Mouse (Mus musculus): Measurements from ENCODE around the gene Rab3b. TPM values are rescaled to one million over a fixed set of nuclear protein-coding genes. Genes with fewer than 3 reads are reported as not detected.

Gene Rab3b
- polyA plus RNA-seq, 1 experiment = 107 TPM

- TF ChIP-seq CTCF (IDR thresholded peaks at IDR 0.05; ENCODE audit: extremely low read depth, insufficient read depth, low read length) (no peak), POLR2A (IDR thresholded peaks at IDR 0.05; ENCODE audit: extremely low read depth, insufficient read depth, low read length) (no peak)
- Histone ChIP-seq H3K27ac (ENCODE audit: insufficient read depth, low read length) (no peak overlapping the region), H3K4me3 (ENCODE audit: insufficient read depth, low read length) (no peak overlapping the region), H3K4me1 (ENCODE audit: control insufficient read depth, insufficient read depth, low read length) (no peaks in the 10 kb centered on the region)
Measured at GRCm38 (mm10) chr4:108883815-108884214, 5.0 kb downstream of the Rab3b start.

- TF ChIP-seq POLR2A (IDR thresholded peaks at IDR 0.05; ENCODE audit: extremely low read depth, insufficient read depth, low read length) = no peak
- no peak for TF ChIP-seq CTCF (IDR thresholded peaks at IDR 0.05; ENCODE audit: extremely low read depth, insufficient read depth, low read length)
- no peak overlapping the region for H3K4me3 ChIP-seq (ENCODE audit: insufficient read depth, low read length)
- no peaks in the 10 kb centered on the region for H3K4me1 ChIP-seq (ENCODE audit: control insufficient read depth, insufficient read depth, low read length)
- H3K27ac ChIP-seq (ENCODE audit: insufficient read depth, low read length) = no peak overlapping the region
Measured at GRCm38 (mm10) chr4:108887456-108887855, 8.6 kb downstream of the Rab3b start.

- no peak overlapping the region for H3K4me3 ChIP-seq (ENCODE audit: insufficient read depth, low read length)
- no peaks in the 10 kb centered on the region for H3K4me1 ChIP-seq (ENCODE audit: control insufficient read depth, insufficient read depth, low read length)
- TF ChIP-seq POLR2A (IDR thresholded peaks at IDR 0.05; ENCODE audit: extremely low read depth, insufficient read depth, low read length) (no peak), CTCF (IDR thresholded peaks at IDR 0.05; ENCODE audit: extremely low read depth, insufficient read depth, low read length) (no peak)
- H3K27ac ChIP-seq (ENCODE audit: insufficient read depth, low read length) = no peak overlapping the region
Measured at GRCm38 (mm10) chr4:108890876-108891275, 12.0 kb downstream of the Rab3b start.

GRCm38 (mm10) chr4:108900421-108900820 lies 21.6 kb downstream of the Rab3b start:
- H3K4me1 ChIP-seq (ENCODE audit: control insufficient read depth, insufficient read depth, low read length) = no peaks in the 10 kb centered on the region
- H3K27ac ChIP-seq (ENCODE audit: insufficient read depth, low read length) = no peak overlapping the region
- H3K4me3 ChIP-seq (ENCODE audit: insufficient read depth, low read length) = no peak overlapping the region
- no peak for TF ChIP-seq POLR2A (IDR thresholded peaks at IDR 0.05; ENCODE audit: extremely low read depth, insufficient read depth, low read length)
- no peak for TF ChIP-seq CTCF (IDR thresholded peaks at IDR 0.05; ENCODE audit: extremely low read depth, insufficient read depth, low read length)

- H3K27ac ChIP-seq (ENCODE audit: insufficient read depth, low read length) = no peak overlapping the region
- no peak overlapping the region for H3K4me3 ChIP-seq (ENCODE audit: insufficient read depth, low read length)
- H3K4me1 ChIP-seq (ENCODE audit: control insufficient read depth, insufficient read depth, low read length) = no peaks in the 10 kb centered on the region
- TF ChIP-seq CTCF (IDR thresholded peaks at IDR 0.05; ENCODE audit: extremely low read depth, insufficient read depth, low read length) = no peak
Measured at GRCm38 (mm10) chr4:108902886-108903285, 24.0 kb downstream of the Rab3b start.

- no peak for TF ChIP-seq CTCF (IDR thresholded peaks at IDR 0.05; ENCODE audit: extremely low read depth, insufficient read depth, low read length)
- no peak for TF ChIP-seq POLR2A (IDR thresholded peaks at IDR 0.05; ENCODE audit: extremely low read depth, insufficient read depth, low read length)
- H3K27ac ChIP-seq (ENCODE audit: insufficient read depth, low read length) = no peak overlapping the region
- H3K4me3 ChIP-seq (ENCODE audit: insufficient read depth, low read length) = no peak overlapping the region
- H3K4me1 ChIP-seq (ENCODE audit: control insufficient read depth, insufficient read depth, low read length) = no peaks in the 10 kb centered on the region
Measured at GRCm38 (mm10) chr4:108903346-108903745, 24.5 kb downstream of the Rab3b start.

- no peak for TF ChIP-seq POLR2A (IDR thresholded peaks at IDR 0.05; ENCODE audit: extremely low read depth, insufficient read depth, low read length)
- no peak for TF ChIP-seq CTCF (IDR thresholded peaks at IDR 0.05; ENCODE audit: extremely low read depth, insufficient read depth, low read length)
Measured at GRCm38 (mm10) chr4:108904076-108904475, 25.2 kb downstream of the Rab3b start.

GRCm38 (mm10) chr4:108904790-108905189 lies 25.9 kb downstream of the Rab3b start:
- Histone ChIP-seq H3K27ac (ENCODE audit: insufficient read depth, low read length) (no peak overlapping the region), H3K4me1 (ENCODE audit: control insufficient read depth, insufficient read depth, low read length) (no peaks in the 10 kb centered on the region), H3K4me3 (ENCODE audit: insufficient read depth, low read length) (no peak overlapping the region)
- TF ChIP-seq CTCF (IDR thresholded peaks at IDR 0.05; ENCODE audit: extremely low read depth, insufficient read depth, low read length) (no peak), POLR2A (IDR thresholded peaks at IDR 0.05; ENCODE audit: extremely low read depth, insufficient read depth, low read length) (no peak)

More at GRCm38 (mm10) chr4:108904076-108904475, 25.2 kb downstream of the Rab3b start:
- H3K4me1 ChIP-seq (ENCODE audit: control insufficient read depth, insufficient read depth, low read length) = no peaks in the 10 kb centered on the region
- H3K4me3 ChIP-seq (ENCODE audit: insufficient read depth, low read length) = no peak overlapping the region
- no peak overlapping the region for H3K27ac ChIP-seq (ENCODE audit: insufficient read depth, low read length)

- Histone ChIP-seq H3K4me1 (ENCODE audit: control insufficient read depth, insufficient read depth, low read length) (no peaks in the 10 kb centered on the region; the same call in 1 of the 2 replicates), H3K27ac (ENCODE audit: insufficient read depth, low read length) (no peak overlapping the region), H3K4me3 (ENCODE audit: insufficient read depth, low read length) (no peak overlapping the region)
- TF ChIP-seq POLR2A (IDR thresholded peaks at IDR 0.05; ENCODE audit: extremely low read depth, insufficient read depth, low read length) (no peak), CTCF (IDR thresholded peaks at IDR 0.05; ENCODE audit: extremely low read depth, insufficient read depth, low read length) (no peak)
Measured at GRCm38 (mm10) chr4:108905859-108906258, 27.0 kb downstream of the Rab3b start.

- Histone ChIP-seq H3K4me1 (ENCODE audit: control insufficient read depth, insufficient read depth, low read length) (peaks cover 1% of the 10 kb centered on the region; the same call in 1 of the 2 replicates), H3K4me3 (ENCODE audit: insufficient read depth, low read length) (no peak overlapping the region), H3K27ac (ENCODE audit: insufficient read depth, low read length) (no peak overlapping the region)
- no peak for TF ChIP-seq POLR2A (IDR thresholded peaks at IDR 0.05; ENCODE audit: extremely low read depth, insufficient read depth, low read length)
- TF ChIP-seq CTCF (IDR thresholded peaks at IDR 0.05; ENCODE audit: extremely low read depth, insufficient read depth, low read length) = no peak
Measured at GRCm38 (mm10) chr4:108907475-108907874, 28.6 kb downstream of the Rab3b start.

Data from cortical plate, adult 2 months (tissue).